Mouse (Mus musculus) brain, adult 2 months (tissue): ENCODE data around the gene Hist1h2bk.
A peak's percentile ranks its signal among the peaks of the same experiment; 100 is the strongest.
"Not testable (repeated sequence)": the region's sequence is repeated elsewhere in the genome, so short reads cannot be mapped to it uniquely, and the experiment has no call there.

Experiments used
- DNase-seq: peaks from one replicate; pipeline ENCODE4 v3.0.0; 2011; ENCODE audit warnings: low read depth, low spot score

The Hist1h2bk gene

GRCm38 (mm10) chr13:22040464-22041141 is 4.9 kb downstream of the Hist1h2bk start:
- no peak for DNase-seq

GRCm38 (mm10) chr13:22041142-22041536 is 5.5 kb downstream of the Hist1h2bk start, which contains the start of gene Hist1h4i:
Gene Hist1h4i, minus strand, starts transcription at chr13:22041362.
- DNase-seq = peak; percentile 98

- DNase-seq = no peak
Measured at GRCm38 (mm10) chr13:22041651-22042567, 6.2 kb downstream of the Hist1h2bk start.

GRCm38 (mm10) chr13:22042568-22043502 is 7.2 kb downstream of the Hist1h2bk start, which contains the start of the genes Hist1h2ag and Hist1h2bj:
Gene Hist1h2ag, minus strand, starts transcription at chr13:22042944.
Gene Hist1h2bj, plus strand, starts transcription at chr13:22043214.
- peak; percentile 99 for DNase-seq

GRCm38 (mm10) chr13:22043503-22044431 is 8.1 kb downstream of the Hist1h2bk start:
- peak; percentile 87 for DNase-seq

- DNase-seq = no peak
Measured at GRCm38 (mm10) chr13:22044432-22045155, 8.9 kb downstream of the Hist1h2bk start.

GRCm38 (mm10) chr13:22045311-22045710 is 9.6 kb downstream of the Hist1h2bk start:
- DNase-seq = no peak

GRCm38 (mm10) chr13:22049041-22049440 is 13.4 kb downstream of the Hist1h2bk start:
- no peak for DNase-seq

- DNase-seq = peak; percentile 47
Measured at GRCm38 (mm10) chr13:22049737-22050440, 14.2 kb downstream of the Hist1h2bk start.

GRCm38 (mm10) chr13:22050591-22051522 is 15.2 kb downstream of the Hist1h2bk start:
- peak; percentile 92 for DNase-seq

- DNase-seq = no peak
Measured at GRCm38 (mm10) chr13:22051523-22051859, 15.8 kb downstream of the Hist1h2bk start.

GRCm38 (mm10) chr13:22053754-22054153 is 18.1 kb downstream of the Hist1h2bk start:
- no peak for DNase-seq

GRCm38 (mm10) chr13:22061422-22061821 is 25.8 kb downstream of the Hist1h2bk start:
- DNase-seq = no peak

GRCm38 (mm10) chr13:22063468-22063867 is 27.8 kb downstream of the Hist1h2bk start:
- no peak for DNase-seq

- not testable (repeated sequence) for DNase-seq
Measured at GRCm38 (mm10) chr13:22084140-22084539, 48.5 kb downstream of the Hist1h2bk start, which contains the start of gene Vmn1r188. Gene Vmn1r188, plus strand, starts transcription at chr13:22084440.
